Mouse (Mus musculus): ENCODE data around the gene Zfp78.
"Not testable (repeated sequence)": the region's sequence is repeated elsewhere in the genome, so short reads cannot be mapped to it uniquely, and the experiment has no call there.

Gene Zfp78

GRCm38 (mm10) chr7:6363047-6363488 lies at the start of gene Zfp78:
Gene Zfp78, plus strand, starts transcription at chr7:6363280.
- peak; percentile 78 to 85 for DNase-seq

GRCm38 (mm10) chr7:6330458-6331232 lies 32.4 kb upstream of the Zfp78 start:
- DNase-seq, result no peak

GRCm38 (mm10) chr7:6331233-6331956 lies 31.7 kb upstream of the Zfp78 start, which contains the start of gene Zfp583:
Gene Zfp583, minus strand, starts transcription at chr7:6331285.
- DNase-seq, result peak; percentile 82 to 87

GRCm38 (mm10) chr7:6339865-6340264 lies 23.2 kb upstream of the Zfp78 start:
- DNase-seq, result no peak

GRCm38 (mm10) chr7:6343501-6344071 lies 19.5 kb upstream of the Zfp78 start, which contains the start of gene Gm3854:
Gene Gm3854, plus strand, starts transcription at chr7:6343759.
- DNase-seq, result peak; percentile 25 to 36

- no peak for DNase-seq
Measured at GRCm38 (mm10) chr7:6344124-6344523, 19.0 kb upstream of the Zfp78 start.

DNA sequence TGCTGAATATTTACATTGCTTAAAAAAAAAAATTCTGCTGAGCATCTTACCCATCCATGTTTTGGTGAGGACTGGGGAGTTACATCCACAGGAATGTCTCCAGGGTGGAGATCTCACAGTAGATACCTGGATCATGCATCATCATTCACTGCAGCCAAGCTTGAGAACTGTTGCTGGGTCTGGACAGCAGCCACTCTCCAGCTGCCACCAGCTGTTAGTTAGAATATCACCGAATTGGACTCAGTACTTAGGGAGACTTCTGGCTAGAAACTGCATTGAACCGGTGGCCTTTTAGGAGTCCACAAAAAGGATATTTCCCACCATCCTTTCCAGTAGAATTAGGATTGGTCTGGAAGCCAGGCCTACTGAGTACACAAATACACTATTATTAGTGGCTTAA lies 5.0 kb upstream of the Zfp78 start:
- no peak for DNase-seq

DNA sequence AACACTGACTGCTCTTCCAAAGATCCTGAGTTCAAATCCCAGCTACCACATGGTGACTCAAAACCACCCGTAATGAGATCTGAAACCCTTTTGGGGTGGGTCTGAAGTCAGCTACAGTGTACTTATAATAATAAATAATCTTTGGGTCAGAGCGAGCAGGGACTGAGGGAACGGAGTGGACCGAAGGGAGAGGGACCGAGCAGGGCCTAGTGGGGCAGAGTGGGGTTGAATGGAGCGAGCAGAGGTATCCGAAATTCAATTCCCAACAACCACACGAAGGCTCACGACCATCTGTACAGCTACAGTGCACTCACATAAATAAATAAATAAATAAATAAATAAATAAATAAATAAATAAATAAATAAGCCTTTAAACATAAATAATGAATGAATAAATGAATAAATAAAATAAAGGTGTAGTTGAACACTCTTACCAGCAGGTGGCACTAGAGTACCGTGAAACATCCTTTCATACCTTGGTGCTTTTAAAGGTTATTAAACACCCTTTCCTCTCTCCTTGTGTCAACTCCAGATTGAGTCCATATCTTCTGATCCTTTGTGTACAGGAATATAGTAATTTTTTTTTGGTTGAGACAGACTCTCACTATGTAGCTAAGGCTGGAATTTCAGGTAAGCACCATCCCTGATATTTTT lies 4.0 kb upstream of the Zfp78 start:
- DNase-seq, result no peak

GRCm38 (mm10) chr7:6360477-6361060 lies 2.5 kb upstream of the Zfp78 start:
- no peak for DNase-seq

DNA sequence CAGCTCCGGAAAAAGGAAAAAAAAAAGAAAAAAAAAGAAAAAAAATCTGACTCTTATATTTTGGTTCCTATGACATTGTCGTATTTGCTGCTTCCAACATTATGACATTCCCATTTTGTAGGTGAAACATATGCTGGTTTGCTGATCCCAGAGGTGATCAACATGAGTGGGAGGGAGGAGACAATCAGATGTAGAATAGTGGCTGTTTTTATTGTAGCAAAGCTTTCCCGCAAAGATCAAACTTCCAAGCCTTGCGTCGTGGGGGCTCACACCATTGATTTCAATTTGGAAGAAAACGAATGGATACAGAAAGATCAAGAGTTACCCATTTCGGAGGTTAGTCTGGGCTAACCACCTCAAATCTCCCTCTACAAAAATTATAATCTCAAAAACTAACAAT lies 1.3 kb upstream of the Zfp78 start:
- no peak for DNase-seq

- DNase-seq, result peak; percentile 91
Measured at GRCm38 (mm10) chr7:6362268-6363046, 623 bp upstream of the Zfp78 start.

DNA sequence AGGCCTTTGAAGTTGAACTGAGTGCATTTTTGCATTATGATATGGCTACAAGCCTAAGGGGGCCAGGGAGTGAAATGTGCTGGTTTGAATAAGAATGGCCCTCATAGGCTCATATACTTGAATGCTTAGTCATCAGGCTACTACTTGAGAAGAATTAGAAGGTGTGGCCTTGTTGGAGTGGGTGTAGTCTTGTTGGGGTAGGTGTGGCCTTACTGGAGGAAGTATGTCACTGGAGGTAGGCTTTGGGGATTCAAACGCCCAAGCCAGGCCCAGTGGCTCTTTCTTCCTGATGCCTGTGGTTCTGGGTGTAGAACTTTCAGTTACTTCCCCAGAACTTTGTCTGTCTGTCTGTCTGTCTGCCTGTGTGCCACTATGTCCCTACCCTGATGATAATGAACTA lies 1.7 kb downstream of the Zfp78 start:
- no peak for DNase-seq

GRCm38 (mm10) chr7:6367185-6367584 lies 4.1 kb downstream of the Zfp78 start:
- DNase-seq, result no peak

DNA sequence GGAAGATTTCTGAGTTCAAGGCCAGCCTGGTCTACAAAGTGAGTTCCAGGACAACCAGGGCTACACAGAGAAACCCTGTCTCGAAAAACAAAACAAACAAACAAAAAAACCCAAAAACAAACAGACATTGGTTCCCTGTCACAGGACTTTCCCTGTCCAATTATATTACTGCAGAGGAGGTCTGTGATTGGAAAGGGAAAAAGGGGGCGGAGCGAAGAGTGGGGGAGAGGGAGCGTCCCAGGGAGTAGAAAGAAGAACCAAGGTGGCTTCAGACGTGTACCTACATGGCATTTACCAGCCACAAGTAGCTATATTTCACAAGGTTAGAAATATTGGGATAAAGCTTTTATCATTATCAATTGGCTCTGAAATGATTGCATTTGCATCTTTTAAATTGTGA lies 5.1 kb downstream of the Zfp78 start:
- DNase-seq, result not testable (repeated sequence)

GRCm38 (mm10) chr7:6369460-6369859 lies 6.4 kb downstream of the Zfp78 start:
- no peak for DNase-seq

DNA sequence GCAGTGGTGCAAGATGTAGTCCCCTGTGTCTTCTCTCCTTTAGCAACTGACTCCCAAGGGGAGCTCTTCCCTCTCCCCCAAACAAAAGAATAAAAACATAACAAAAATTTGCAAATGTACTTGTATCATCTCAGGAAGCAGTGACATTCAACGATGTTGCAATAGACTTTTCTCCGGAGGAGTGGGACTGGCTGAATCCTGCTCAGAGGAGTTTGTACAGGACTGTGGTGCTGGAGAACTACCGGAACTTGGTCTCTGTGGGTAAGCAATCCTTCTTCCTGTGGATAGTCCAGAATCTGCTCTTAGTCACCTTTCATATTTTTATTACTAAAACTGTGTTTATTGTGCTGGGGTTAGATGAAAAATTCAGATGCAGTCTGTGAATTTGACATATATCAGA lies 9.9 kb downstream of the Zfp78 start:
- no peak for DNase-seq

- no peak for DNase-seq
Measured at GRCm38 (mm10) chr7:6378441-6378840, 15.4 kb downstream of the Zfp78 start.

GRCm38 (mm10) chr7:6381431-6381830 lies 18.4 kb downstream of the Zfp78 start:
- no peak for DNase-seq

GRCm38 (mm10) chr7:6383044-6383455 lies 20.0 kb downstream of the Zfp78 start, which contains the start of gene Zfp28:
Gene Zfp28, plus strand, starts transcription at chr7:6383295.
- DNase-seq, result peak; percentile 94

GRCm38 (mm10) chr7:6384011-6384410 lies 20.9 kb downstream of the Zfp78 start:
- no peak for DNase-seq

- no peak for DNase-seq
Measured at GRCm38 (mm10) chr7:6386995-6387394, 23.9 kb downstream of the Zfp78 start.

DNA sequence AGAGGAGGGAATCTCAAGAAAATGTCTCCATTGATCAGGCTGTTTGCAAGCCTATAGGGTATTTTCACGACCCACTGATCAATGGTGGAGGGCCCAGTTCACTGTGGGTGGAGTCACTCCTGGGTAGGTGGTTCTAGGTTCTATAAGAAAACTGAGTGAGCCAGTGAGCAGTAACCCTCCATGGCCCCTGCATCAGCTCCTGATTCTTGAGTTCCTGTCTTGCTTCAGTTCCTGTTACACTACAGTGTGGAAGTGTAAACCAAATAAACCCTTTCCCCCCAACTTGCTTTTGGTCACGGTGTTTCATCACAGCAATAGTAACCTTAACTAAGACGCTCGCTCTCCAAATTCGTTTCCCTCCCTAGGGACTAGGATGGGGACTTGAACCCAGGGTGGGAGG lies 25.9 kb downstream of the Zfp78 start:
- DNase-seq, result no peak
